Mouse (Mus musculus) right cerebral cortex, adult 18-20 months (tissue): Measurements from ENCODE around the gene Prkca.

Experiments
- DNase-seq: peaks from one replicate; pipeline ENCODE4 v3.0.0; 2022; ENCODE audit warnings: mixed read lengths

Gene Prkca

GRCm38 (mm10) chr11:108343789-108344462, at the start of gene Prkca:
Gene Prkca, minus strand, starts transcription at chr11:108343928.
- DNase-seq: peak; percentile 95

- no peak for DNase-seq
Measured at GRCm38 (mm10) chr11:108385666-108386024, 41.9 kb upstream of the Prkca start.

- no peak for DNase-seq
Measured at GRCm38 (mm10) chr11:108384920-108385665, 41.4 kb upstream of the Prkca start.

- no peak for DNase-seq
Measured at GRCm38 (mm10) chr11:108382664-108383063, 38.9 kb upstream of the Prkca start.

DNA sequence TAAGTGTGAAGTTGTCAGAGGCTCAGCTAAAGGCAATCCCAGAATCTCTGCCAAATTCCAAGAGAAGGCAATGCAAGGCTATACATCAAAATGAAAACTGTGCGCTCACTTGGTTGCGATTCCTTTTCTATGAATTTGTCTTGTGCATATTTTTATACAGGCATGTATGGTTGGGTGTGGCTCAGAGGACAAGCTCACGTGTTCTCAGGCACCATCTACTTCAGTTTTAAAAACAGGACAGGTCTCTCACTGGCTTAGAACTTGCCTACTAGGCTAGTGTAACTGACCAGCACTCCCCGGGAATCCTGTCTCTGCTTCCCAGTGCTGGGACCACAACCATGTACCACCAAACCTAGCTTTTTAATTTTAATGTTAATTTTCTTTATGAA, 34.6 kb upstream of the Prkca start:
- no peak for DNase-seq

GRCm38 (mm10) chr11:108377680-108378362, 34.1 kb upstream of the Prkca start:
- DNase-seq: peak; percentile 86

DNA sequence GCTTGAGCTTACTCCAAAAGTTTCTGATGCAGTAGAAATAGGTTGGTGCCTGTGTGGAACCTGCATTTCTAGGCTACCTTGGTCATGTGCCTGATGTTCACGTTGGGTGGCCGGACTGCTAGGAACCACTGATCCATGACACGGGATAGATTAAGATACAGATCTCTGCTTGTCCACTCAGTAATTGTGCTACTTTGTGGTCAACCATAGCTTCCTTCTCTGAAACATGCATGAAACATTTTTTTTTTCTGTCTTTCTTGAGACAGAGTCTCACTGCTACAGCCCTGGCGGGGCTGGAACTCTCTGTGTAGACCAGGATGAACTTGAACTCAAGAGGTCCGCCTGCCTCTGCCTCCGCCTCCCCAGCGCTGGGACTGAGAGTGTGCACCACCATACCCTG, 33.1 kb upstream of the Prkca start:
- DNase-seq: no peak

- DNase-seq: no peak
Measured at GRCm38 (mm10) chr11:108367046-108367445, 23.3 kb upstream of the Prkca start.

DNA sequence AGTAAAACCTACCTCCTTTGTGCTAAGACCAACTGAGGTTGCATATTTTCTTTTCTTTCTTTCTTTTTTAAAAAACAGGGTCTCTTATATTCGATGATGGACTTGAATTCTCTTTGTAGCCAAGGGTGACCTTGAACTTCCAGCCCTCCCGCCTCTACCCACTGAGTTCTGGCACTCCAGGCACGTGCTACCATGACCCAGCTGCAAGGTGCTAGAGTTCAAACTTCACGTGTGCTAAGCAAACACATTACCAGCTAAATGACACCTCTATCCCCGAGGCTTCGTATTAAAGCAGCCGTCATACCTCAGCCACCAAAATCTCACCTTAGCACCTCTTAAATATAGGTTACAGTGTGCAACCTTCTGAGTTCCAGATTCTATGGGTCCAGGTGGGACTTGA, 21.9 kb upstream of the Prkca start:
- no peak for DNase-seq

- DNase-seq: peak; percentile 19
Measured at GRCm38 (mm10) chr11:108364945-108365589, 21.3 kb upstream of the Prkca start.

DNA sequence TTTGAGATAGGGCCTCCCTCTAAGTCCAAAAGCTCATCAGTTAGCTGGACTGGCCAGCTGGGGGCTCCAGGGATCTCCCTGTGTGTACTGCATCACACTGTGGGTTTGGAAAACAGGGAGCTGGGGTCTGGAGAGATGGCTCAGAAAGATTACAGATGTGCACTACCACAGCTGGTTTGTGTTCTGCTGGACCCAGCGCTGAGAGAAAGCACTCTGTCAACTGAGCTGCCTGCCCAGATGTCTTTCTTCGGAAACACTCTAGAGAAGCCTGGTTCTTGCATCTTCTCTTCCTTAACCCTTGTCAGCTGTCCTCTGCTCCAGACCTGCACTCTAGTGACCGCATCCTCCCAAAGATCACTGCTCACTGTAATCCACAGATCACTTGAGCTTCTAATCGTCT, 20.3 kb upstream of the Prkca start:
- no peak for DNase-seq

DNA sequence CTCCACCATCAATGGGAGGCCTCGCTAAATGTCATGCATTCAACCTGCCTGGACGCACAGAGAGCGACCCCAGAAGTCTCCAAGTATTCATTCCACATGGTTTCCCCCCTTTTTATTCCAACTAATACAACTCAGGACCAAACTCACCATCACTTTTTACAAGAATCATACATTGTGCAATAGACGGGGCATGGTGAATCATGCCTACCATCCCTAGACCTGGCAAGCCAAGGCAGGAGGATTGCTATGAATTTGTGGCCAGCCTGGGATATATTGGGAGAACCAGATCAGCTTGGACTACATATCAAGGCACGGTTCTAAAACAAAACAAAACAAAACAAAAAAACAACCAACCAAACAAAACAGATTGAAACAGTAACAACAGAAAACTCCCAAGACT, 19.2 kb upstream of the Prkca start:
- no peak for DNase-seq

- DNase-seq: no peak
Measured at GRCm38 (mm10) chr11:108360983-108361382, 17.3 kb upstream of the Prkca start.

- DNase-seq: no peak
Measured at GRCm38 (mm10) chr11:108358911-108359310, 15.2 kb upstream of the Prkca start.

DNA sequence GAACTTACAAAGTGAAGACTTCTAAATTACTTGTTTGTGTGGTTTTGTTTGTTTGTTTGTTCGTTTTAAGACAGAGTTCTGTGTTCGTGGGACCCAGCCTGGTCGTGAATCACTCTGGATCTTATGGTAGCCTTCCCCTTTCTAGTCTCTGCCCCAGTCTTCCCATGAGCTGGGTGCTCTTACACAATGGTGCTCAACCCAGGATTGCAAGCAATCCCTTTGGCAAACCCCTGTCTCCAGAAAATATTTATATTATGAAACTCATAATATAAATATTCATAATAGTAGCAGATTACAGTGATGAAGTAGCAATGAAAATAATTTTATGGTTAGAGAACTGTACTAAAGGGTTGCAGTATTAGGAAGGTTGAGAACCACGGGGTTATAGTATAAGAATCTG, 12.3 kb upstream of the Prkca start:
- DNase-seq: no peak

DNA sequence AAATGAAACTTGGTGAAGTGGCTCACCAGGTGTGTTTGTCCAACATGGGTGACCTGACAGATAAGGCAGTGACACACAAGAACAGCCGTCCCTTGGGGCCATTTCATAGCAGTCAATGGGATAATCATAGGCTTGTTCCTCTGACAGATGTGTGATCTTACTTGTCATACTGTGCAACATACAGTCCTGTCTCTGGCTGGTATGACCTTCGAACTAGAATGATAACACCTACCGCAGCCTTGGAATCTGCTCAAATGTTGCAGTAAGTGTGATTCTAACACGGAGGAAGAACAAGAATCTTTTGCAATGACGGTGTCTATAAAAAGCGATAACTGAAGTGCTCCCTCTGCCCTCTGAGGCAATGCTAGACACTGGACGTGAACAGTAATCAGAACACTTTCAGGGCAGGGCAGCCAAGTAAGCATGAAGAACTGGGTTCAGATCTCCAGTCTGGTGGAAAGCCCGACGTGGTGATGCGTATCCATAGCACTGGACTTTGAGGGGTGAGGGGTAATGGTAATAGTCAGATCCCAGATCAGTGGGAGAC, 9.2 kb upstream of the Prkca start:
- DNase-seq: no peak

GRCm38 (mm10) chr11:108350799-108351198, 7.1 kb upstream of the Prkca start:
- DNase-seq: no peak

DNA sequence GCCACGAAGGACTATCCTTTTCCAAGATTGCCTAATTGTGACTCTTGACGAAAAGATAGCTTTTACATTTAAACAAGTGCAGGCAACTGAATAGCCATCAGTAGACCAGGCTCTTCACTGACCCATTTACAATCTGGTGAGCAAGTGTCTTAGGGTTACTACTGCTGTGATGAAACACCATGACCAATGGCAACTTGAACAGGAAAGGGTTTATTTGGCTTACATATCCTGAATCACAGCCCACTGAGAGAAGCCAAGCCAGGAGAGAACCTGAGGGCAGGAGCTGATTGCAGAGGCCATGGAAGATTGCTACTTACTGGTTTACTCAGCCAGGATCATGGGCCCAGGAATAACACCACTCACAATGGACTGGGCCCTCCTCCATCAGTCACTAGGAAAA, 1.6 kb upstream of the Prkca start:
- DNase-seq: no peak

DNA sequence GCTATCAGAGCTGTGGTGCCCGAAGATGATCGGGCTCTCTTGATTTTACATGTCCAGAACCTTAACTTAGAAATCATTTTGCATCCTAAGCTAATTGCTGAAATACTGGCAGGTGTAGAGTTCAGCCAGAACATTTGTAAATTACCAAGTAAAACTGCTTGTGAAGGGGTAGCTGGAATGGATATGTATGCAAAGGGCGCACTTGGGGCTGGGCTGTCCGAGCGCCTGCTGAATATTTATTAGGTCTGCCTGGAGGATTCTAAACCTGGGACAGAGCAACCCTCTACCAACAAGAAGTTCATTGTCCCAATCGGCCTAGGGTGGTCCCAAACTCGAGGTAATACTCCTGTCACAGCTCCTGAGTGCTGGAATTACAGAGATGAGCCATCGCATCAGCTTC, 1.0 kb upstream of the Prkca start:
- DNase-seq: no peak

DNA sequence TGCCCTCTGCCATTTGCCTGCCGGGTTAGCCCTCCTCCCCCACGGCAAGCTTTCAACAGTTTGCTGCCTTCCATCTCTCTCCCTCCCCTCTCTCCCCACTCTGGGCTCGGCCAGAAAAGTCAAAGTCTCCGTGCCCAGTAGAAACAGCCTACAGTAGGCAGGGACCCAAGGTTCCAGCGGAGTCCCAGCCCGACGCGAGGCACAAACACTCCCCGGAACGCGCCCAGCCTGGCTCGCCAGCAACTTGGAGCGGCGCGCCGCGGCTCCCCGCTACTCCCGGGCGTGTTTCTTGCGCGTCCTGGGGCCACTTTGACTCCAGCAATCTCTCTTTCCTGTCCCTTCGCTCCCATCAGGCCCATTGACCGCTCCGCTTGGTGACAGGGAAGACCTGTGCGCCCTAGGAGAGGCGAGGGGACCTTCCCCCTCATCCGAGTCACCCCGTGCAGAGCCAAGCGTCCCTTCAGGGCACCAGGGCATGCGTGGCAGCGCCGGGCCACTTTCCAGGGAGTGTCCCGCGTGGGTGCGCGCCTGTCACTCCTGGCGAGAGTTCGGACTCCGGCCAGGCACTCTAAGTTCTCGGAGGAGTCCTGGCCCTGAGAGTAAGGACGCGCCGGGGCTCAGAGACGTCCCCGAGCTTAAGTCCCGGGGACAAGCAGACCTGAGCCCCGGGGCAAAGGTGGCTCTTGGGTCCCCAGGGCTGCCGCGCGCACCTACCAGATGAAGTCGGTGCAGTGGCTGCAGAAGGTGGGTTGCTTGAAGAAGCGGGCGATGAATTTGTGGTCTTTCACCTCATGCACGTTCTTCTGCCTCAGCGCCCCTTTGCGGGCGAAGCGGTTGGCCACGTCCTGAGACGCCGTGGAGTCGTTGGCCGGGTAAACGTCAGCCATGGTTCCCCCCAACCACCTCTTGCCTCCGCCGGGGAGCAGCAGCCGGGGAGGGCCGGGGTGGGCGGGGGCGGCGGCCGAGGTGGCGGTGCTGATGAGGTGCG, 653 bp downstream of the Prkca start, which contains the start of gene Apoh:
Gene Apoh, plus strand, starts transcription at position 574 of the 988 bp plus-strand sequence.
- DNase-seq: peak; percentile 39

- DNase-seq: no peak
Measured at GRCm38 (mm10) chr11:108341783-108342182, 1.9 kb downstream of the Prkca start.

- DNase-seq: no peak
Measured at GRCm38 (mm10) chr11:108340293-108340692, 3.4 kb downstream of the Prkca start.
